Mouse (Mus musculus): ENCODE measurements around the gene Jchain. TPM values are rescaled to one million over a fixed set of nuclear protein-coding genes. Genes with fewer than 3 reads are reported as not detected.

Gene Jchain
- polyA plus RNA-seq (2016; fragmentation: Nextera tagmentation; extraction: Ambion mirVana) = not detected in 2 replicates

DNA sequence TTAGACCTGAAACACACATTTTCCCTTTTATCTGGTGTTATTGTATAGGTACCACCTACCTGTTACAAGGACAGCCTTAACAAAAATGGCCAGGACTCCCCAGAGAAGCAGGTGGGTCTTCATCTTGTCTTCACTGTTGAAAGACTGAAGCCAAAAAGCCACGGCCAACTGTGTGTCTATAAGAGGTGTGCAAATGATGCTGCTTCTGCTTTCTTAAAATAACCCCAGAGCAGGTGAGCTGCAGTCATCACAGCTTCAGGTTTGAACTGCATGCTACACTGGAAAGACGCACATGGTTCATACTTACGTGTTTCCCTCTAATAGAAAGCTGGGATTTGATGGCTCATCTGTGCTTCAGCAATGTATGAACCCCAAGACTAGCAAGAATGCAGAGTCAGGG, at the start of gene Jchain:
Gene Jchain, minus strand, starts transcription at position 235 of the 400 bp plus-strand sequence.
- H3K9me3 ChIP-seq = no peaks in the 10 kb centered on the region
- H3K27ac ChIP-seq = no peak within 1 kb of the TSS
- H3K4me1 ChIP-seq (replicated peaks) = no peaks in the 10 kb centered on the region
- H3K4me2 ChIP-seq = no peak within 1 kb of the TSS
- H3K36me3 ChIP-seq = no peaks in the 10 kb centered on the region
- H3K27me3 ChIP-seq = no peaks in the 10 kb centered on the region
- H3K9ac ChIP-seq (replicated peaks) = no peak within 1 kb of the TSS
- H3K4me3 ChIP-seq (replicated peaks) = no peak within 1 kb of the TSS
- no peak for ATAC-seq (ENCODE audit: insufficient number of reproducible peaks, insufficient read depth, low FRiP score, low TSS enrichment, low read depth)
- WGBS = 82% methylated on average over 3 of the region's 3 CpGs

DNA sequence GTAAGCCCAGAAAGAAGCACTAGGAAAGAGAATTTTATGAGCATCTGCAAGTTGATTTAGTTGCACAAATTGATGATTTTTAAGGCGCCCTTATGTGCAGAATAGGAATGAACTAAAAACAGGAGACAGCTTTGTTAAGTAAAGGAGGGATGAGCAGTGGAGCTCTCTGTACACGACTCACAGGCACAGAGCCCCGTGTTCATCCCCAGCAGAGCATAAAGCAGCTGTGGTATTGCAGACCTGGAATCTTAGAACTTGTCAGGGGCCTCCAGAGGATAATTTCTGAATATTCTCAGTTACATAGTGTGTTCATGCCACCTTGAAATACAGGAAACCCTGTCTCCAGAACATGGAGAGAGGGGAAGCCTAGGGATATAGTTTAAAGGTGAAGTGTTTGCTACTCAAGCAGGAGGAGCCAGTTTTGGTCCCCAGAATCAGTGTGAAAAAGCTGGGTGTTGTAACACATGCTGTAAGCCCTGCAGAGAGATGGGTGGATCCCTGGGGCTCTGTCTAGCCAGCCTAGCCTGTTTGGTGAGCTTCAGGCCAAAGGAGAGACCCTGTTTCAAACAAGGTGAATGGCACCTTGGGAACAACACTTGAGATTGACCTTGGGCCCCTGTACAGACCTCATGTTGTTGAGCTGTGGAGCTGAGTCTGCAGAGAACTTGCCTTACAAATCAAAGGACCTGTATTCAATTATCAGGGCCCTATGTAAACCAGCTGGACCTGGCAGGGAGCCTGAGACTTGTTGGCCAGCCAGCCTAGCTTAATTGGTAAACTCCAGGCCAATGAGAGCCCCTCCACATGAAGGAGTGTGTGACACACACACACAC, 48.0 kb upstream of the Jchain start:
- Histone ChIP-seq H3K4me3 (replicated peaks) (no peak overlapping the region), H3K9me3 (no peaks in the 10 kb centered on the region), H3K4me1 (replicated peaks) (peaks cover 8% of the 10 kb centered on the region), H3K9ac (replicated peaks) (no peak overlapping the region), H3K27me3 (no peaks in the 10 kb centered on the region), H3K36me3 (peaks cover 2% of the 10 kb centered on the region; the same call in 1 of the 2 replicates), H3K4me2 (no peak overlapping the region), H3K27ac (peak overlapping the region; percentile 70)
- peak; percentile 81 for ATAC-seq (ENCODE audit: insufficient number of reproducible peaks, insufficient read depth, low FRiP score, low TSS enrichment, low read depth)
- 54% methylated on average over 3 of the region's 3 CpGs for WGBS

DNA sequence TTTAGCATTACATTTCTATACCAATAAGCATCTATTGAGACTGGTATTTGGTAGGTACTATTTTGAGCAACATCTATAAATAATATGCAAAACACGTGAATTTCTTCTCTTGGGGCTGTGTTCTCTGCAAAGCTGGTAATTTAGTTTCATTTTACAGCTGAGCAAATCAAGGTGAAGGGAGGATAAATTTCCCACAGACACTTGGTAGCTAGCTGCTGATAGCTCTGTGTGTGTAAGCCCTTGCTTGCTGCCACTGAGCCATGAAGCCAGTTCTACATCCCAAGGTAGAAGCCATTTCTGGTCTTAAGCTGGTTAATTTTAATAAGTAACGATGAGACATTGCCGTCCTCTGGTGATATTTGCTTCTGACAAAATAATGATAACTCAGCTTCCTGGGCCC, 47.1 kb upstream of the Jchain start:
- H3K27ac ChIP-seq = no peak overlapping the region
- no peak overlapping the region for H3K4me3 ChIP-seq (replicated peaks)
- H3K4me2 ChIP-seq = no peak overlapping the region
- H3K9me3 ChIP-seq = no peaks in the 10 kb centered on the region
- H3K9ac ChIP-seq (replicated peaks) = no peak overlapping the region
- peaks cover 7% of the 10 kb centered on the region; the same call in 1 of the 2 replicates for H3K36me3 ChIP-seq
- ATAC-seq (ENCODE audit: insufficient number of reproducible peaks, insufficient read depth, low FRiP score, low TSS enrichment, low read depth) = no peak
- H3K27me3 ChIP-seq = no peaks in the 10 kb centered on the region
- WGBS = 87% methylated on average over 3 of the region's 3 CpGs
- peaks cover 8% of the 10 kb centered on the region for H3K4me1 ChIP-seq (replicated peaks)

DNA sequence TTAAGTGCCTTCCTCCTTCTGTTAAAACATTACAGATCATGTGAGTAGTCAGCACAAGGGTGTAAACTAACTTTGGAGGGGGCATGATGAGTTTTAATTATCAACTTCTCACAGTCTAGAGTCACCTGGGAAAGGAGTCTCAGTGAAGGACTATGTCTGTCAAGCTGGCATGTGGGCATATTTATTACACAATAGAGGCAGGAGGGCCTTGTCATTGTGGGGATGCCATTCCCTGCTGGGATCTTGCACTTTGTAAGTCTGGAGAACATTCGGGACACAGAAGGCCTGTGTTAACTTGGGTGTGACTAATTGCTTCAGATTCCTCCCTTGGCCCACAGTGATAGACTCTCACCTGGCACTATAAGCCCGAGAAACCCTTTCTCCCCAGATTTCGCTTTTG, 41.9 kb upstream of the Jchain start:
- H3K36me3 ChIP-seq = peaks cover 7% of the 10 kb centered on the region; the same call in 1 of the 2 replicates
- no peak overlapping the region for H3K4me2 ChIP-seq
- no peak overlapping the region for H3K4me3 ChIP-seq (replicated peaks)
- WGBS = 77% methylated on average over 3 of the region's 3 CpGs
- ATAC-seq (ENCODE audit: insufficient number of reproducible peaks, insufficient read depth, low FRiP score, low TSS enrichment, low read depth) = no peak
- H3K27ac ChIP-seq = no peak overlapping the region
- no peaks in the 10 kb centered on the region for H3K27me3 ChIP-seq
- peaks cover 5% of the 10 kb centered on the region; the same call in 1 of the 2 replicates for H3K4me1 ChIP-seq (replicated peaks)
- H3K9me3 ChIP-seq = no peaks in the 10 kb centered on the region
- H3K9ac ChIP-seq (replicated peaks) = no peak overlapping the region

DNA sequence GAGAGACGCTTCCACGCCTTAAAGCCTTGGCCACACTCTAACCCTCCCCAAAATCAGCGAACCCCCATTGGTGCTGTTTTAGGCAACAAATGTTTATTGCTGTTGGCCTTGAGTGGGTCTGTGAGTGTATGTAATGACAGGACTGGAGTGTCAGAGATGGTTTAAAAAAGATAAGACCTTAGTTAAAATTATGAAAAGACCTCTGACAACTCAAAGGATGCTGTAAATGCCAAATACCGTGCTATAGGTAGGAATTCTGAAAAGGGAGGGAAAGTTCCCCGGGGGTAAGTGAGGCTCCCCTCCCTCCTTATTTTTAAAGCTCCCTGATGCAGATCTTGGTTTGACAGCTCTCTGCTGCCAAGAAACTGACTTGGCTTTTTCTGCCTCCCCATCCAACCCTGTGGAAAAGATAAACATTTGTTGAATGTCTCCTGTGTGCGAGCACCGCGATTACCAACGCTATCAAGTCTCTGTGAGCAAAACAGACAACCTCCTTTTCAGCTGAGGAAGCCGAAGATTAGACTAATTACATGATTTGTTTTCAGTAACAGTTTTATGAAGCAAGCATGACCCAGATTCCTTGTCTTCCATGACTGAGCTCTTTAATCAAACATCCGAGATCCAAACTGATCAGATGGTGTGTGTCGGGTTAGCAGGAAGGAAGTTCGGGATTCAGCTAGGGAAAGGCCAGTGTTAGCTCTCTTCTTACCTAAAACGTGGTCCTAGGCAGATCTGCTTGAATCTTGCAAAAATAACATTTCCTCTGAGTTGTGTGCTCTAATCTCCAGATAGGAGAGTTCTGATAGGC, 38.5 kb upstream of the Jchain start:
- Histone ChIP-seq H3K4me1 (replicated peaks) (peaks cover 5% of the 10 kb centered on the region; the same call in 1 of the 2 replicates), H3K4me3 (replicated peaks) (peak overlapping the region; percentile 94), H3K27me3 (no peaks in the 10 kb centered on the region), H3K9me3 (no peaks in the 10 kb centered on the region), H3K9ac (replicated peaks) (peak overlapping the region; percentile 91), H3K36me3 (peaks cover 7% of the 10 kb centered on the region; the same call in 1 of the 2 replicates), H3K27ac (peak overlapping the region; percentile 88; the same call in 1 of the 2 replicates), H3K4me2 (peak overlapping the region; percentile 72)
- WGBS = 6% methylated on average over 14 of the region's 14 CpGs
- 0 out of 2 replicates have a peak, but pooled peaks have one; percentile 23 for ATAC-seq (ENCODE audit: insufficient number of reproducible peaks, insufficient read depth, low FRiP score, low TSS enrichment, low read depth)

DNA sequence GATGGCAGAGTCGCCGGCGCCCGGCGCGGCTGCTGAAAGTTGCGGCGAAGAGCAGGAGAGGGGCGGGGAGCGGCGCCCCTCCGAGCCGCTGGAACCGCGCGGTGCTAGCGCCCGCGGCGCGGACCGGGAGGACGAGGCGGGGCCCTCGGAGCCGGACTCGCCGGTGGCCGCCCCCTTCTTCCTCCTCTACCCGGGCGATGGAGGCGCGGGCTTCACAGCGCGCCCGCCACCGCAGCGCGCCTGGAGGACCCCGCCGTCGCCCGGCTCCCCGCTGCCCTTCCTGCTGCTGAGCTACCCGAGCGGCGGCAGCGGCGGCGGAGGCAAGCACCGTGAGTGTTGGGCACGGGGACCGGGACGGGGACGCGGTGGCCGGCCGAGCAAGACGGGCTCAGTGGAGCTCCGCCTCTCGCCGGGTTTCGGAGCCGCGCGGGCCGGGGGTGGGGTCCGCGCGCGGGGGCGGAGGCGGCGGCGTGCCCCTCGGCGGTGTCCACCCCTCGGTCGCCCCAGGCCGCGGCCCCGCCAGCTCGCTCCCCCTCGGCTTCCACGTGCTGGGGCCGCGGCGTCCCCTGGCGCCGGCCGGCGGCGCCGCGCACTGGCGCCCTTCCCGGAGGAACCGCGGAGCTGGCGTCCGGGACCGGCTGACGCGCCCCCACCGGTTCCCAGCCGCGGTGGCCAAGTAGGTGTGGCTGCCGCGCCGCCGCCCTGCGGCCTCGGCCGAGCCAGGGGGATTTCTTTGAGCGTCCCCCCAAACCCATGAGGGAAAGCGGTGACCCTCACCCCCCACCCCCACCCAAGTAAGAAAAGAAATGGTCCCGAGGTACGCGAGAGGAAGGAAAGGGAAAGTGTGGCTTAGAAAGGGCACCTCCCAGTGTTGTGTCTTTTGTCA, 37.7 kb upstream of the Jchain start:
- Histone ChIP-seq H3K9me3 (no peaks in the 10 kb centered on the region), H3K27me3 (no peaks in the 10 kb centered on the region), H3K9ac (replicated peaks) (peak overlapping the region; percentile 91), H3K36me3 (peaks cover 2% of the 10 kb centered on the region; the same call in 1 of the 2 replicates), H3K27ac (peak overlapping the region; percentile 88), H3K4me2 (peak overlapping the region; percentile 72), H3K4me1 (replicated peaks) (peaks cover 5% of the 10 kb centered on the region; the same call in 1 of the 2 replicates), H3K4me3 (replicated peaks) (peak overlapping the region; percentile 94)
- ATAC-seq (ENCODE audit: insufficient number of reproducible peaks, insufficient read depth, low FRiP score, low TSS enrichment, low read depth) = peak; percentile 77
- 1% methylated on average over 92 of the region's 119 CpGs for WGBS

DNA sequence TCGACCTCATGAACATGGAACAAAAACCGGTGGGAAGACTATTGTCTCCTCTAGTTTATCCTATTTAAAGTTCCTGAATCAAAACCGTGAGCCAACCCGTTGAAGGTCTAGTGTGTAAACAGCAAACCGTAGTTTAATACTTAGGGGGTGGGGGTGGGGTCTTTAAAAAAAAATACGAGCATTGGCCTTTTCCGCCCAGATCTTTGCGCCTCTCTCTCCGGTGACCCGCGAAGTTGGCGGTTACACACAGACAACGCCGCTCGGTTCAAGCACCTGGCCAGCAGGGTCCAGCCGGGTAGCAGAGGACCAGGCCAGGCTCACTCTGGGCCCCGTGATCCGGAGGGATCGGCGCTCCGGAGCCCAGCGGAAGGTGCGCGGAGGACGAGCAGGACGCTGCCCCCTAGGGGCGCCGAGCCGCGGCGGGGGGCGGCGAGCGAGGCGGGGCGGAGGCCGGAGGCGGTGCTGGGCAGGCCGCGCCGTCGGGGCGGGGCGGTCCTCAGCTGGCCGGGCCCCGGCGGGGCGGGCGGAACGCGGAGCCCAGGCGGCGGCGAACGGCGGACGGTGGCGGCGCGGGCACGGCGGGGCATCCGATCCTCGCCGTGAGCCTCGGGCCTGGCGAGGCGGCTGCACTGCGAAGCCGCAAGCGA, 36.9 kb upstream of the Jchain start, which contains the start of gene Rufy3:
Gene Rufy3, plus strand, starts transcription at position 540 of the 647 bp plus-strand sequence.
- WGBS = under 1% methylated on average over 69 of the region's 71 CpGs
- H3K4me3 ChIP-seq (replicated peaks) = peak within 1 kb of the TSS; percentile 94
- peaks cover 5% of the 10 kb centered on the region; the same call in 1 of the 2 replicates for H3K4me1 ChIP-seq (replicated peaks)

DNA sequence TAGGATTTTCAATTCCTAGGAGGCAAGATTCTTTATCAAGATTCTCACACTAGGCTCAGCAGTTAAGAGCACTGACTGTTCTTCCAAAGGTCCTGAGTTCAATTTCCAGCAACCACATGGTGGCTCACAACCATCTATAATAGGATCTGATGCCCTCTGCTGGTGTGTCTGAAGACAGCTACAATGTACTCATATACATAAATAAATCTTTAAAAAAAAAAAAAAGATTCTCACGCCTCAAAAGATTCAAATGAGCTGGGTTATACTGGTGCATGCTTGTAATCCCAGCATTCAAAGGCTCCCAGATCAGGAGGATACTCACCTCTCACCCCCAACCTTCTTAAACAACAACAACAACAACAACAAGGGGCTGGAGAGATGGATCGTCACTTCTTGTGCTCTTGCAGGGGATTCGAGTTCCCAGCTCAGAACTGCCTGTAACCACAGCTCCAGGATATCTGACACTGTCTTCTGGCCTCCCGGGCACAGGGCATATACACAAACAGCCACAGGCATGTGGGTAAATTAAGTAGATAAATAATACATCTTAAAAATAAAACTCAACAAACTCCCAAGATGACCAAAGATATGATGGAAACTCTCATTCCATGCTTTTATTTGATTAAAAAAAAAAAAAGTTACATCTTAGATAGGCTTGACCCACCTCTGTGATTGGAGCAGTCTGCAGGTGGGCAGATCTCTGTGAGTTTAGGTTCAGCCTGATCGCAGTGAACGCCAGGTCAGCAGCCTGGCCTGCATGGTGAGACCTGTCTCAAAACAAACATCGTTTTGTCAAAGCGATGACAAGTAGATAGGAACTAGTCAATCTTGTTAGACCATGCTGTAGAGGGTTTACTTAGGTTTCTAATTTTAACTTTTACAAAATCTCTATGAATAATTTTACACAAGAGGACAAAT, 35.4 kb upstream of the Jchain start:
- Histone ChIP-seq H3K4me1 (replicated peaks) (peaks cover 5% of the 10 kb centered on the region; the same call in 1 of the 2 replicates), H3K9ac (replicated peaks) (no peak overlapping the region), H3K4me3 (replicated peaks) (no peak overlapping the region), H3K9me3 (no peaks in the 10 kb centered on the region), H3K36me3 (no peaks in the 10 kb centered on the region), H3K27ac (no peak overlapping the region), H3K27me3 (no peaks in the 10 kb centered on the region), H3K4me2 (no peak overlapping the region)
- 73% methylated on average over 8 of the region's 8 CpGs for WGBS
- no peak for ATAC-seq (ENCODE audit: insufficient number of reproducible peaks, insufficient read depth, low FRiP score, low TSS enrichment, low read depth)

More for the DNA sequence above, 36.9 kb upstream of the Jchain start, which contains the start of gene Rufy3:
- Histone ChIP-seq H3K9ac (replicated peaks) (peak within 1 kb of the TSS; percentile 91), H3K36me3 (no peaks in the 10 kb centered on the region), H3K4me2 (peak within 1 kb of the TSS; percentile 72), H3K27me3 (no peaks in the 10 kb centered on the region), H3K9me3 (no peaks in the 10 kb centered on the region), H3K27ac (peak within 1 kb of the TSS; percentile 88)
- peak; percentile 79 for ATAC-seq (ENCODE audit: insufficient number of reproducible peaks, insufficient read depth, low FRiP score, low TSS enrichment, low read depth)

DNA sequence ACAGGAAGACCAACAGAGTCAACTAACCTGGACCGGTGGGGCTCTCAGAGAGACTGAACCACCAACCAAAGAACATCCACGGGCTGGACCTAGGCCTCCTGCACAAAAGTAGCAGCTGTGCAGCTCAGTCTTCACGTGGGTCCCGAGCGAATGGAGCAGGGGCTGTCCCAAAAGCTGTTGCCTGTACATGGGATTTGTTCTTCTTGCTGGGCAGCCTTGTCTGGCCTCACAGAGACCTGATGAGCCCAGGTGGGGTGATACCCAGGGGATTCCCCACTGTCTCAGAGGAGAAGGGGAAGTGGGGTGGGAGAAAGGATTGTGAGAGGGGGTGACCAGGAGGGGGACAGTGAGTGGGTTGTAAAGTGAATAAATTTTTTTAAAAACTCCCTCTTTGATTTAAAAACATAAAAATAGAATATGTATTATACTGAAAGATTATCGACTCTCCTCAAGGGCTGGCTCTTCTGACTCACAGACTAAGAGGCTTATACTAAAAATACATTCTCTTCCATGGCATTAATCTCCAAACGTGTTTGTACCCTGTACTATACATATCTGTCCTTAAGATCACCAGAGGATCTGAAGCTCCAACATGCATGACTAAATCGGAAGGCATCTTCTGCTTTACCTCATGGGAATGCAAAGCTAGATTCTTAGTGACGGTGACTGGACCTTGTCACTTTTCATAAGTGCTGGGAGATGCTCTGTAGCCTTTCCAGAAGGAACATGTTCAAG, 33.6 kb upstream of the Jchain start:
- Histone ChIP-seq H3K36me3 (peaks cover 5% of the 10 kb centered on the region; the same call in 1 of the 2 replicates), H3K4me3 (replicated peaks) (no peak overlapping the region), H3K27me3 (no peaks in the 10 kb centered on the region), H3K27ac (no peak overlapping the region), H3K9ac (replicated peaks) (no peak overlapping the region), H3K4me1 (replicated peaks) (peaks cover 5% of the 10 kb centered on the region; the same call in 1 of the 2 replicates), H3K9me3 (no peaks in the 10 kb centered on the region), H3K4me2 (no peak overlapping the region)
- no peak for ATAC-seq (ENCODE audit: insufficient number of reproducible peaks, insufficient read depth, low FRiP score, low TSS enrichment, low read depth)
- WGBS = 82% methylated on average over 9 of the region's 9 CpGs
